Mouse (Mus musculus): ENCODE data around the gene Hddc3.

- TF ChIP-seq POLR2A (IDR thresholded peaks at IDR 0.05; ENCODE audit: control insufficient read depth, extremely low read depth, insufficient read depth, low read length, poor library complexity) (no peak), CTCF (IDR thresholded peaks at IDR 0.05; ENCODE audit: borderline replicate concordance, control insufficient read depth, extremely low read depth, insufficient read depth, low read length, poor library complexity) (no peak)
Measured at GRCm38 (mm10) chr7:80367232-80367631, 24.3 kb downstream of the Hddc3 start.

Data from thymus, adult 2 months (tissue).